Mouse (Mus musculus): ENCODE results near the gene Aldh5a1. TPM values are rescaled to one million over a fixed set of nuclear protein-coding genes. Genes with fewer than 3 reads are reported as not detected.

Gene Aldh5a1
- polyA plus RNA-seq, 1 experiment from 2014 or later: 8.1 TPM

DNA sequence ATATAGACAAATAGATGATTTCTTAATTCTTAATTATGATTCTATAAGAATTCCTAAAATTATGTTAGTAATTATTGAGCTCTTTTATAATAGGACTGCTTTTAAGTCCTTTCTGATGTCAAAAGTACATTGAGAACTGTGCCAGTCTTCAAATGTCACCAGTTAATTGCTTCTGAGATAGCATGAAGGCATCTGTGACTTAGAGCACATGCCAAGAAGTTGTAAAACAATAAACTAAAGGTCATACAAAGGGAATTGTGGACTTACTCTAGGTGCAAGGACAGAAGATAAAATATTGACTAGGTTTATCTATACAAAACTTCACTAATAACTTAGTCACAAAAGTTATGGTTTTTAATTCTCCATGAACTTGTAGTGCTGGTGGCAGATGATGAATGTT is 78.3 kb downstream of the Aldh5a1 start:
- Histone ChIP-seq H3K4me2 (replicated peaks) (no peak overlapping the region), H3K27me3 (no peaks in the 10 kb centered on the region)

More for the DNA sequence above, 78.3 kb downstream of the Aldh5a1 start:
- Histone ChIP-seq H3K9ac (replicated peaks) (no peak overlapping the region), H3K36me3 (no peaks in the 10 kb centered on the region), H3K27ac (replicated peaks) (no peak overlapping the region), H3K9me3 (no peaks in the 10 kb centered on the region), H3K4me3 (no peak overlapping the region), H3K4me1 (no peaks in the 10 kb centered on the region)
- ATAC-seq (replicated peaks): no peak

Other genes starting within 250 kb of the Aldh5a1 start
- gene Armh2, start 196.4 kb downstream of the Aldh5a1 start, polyA plus RNA-seq (2015; fragmentation: Nextera tagmentation; extraction: Ambion mirVana): not detected in 2 replicates
- 41.1 and 50.3 TPM in 2 replicates for gene Gmnn, start 175.7 kb downstream of the Aldh5a1 start, polyA plus RNA-seq (2015; fragmentation: Nextera tagmentation; extraction: Ambion mirVana)
- 29.0 and 30.8 TPM in 2 replicates for gene BC005537, start 136.0 kb downstream of the Aldh5a1 start, polyA plus RNA-seq (2015; fragmentation: Nextera tagmentation; extraction: Ambion mirVana)
- 58.8 and 60.0 TPM in 2 replicates for gene Acot13, start 106.1 kb downstream of the Aldh5a1 start, polyA plus RNA-seq (2015; fragmentation: Nextera tagmentation; extraction: Ambion mirVana)
- gene Tdp2, start 106.0 kb downstream of the Aldh5a1 start, polyA plus RNA-seq (2015; fragmentation: Nextera tagmentation; extraction: Ambion mirVana): 46.5 and 48.9 TPM in 2 replicates
- gene D130043K22Rik, start 92.5 kb downstream of the Aldh5a1 start, polyA plus RNA-seq (2015; fragmentation: Nextera tagmentation; extraction: Ambion mirVana): 2.9 and 3.2 TPM in 2 replicates
- 0.63 and 1.5 TPM in 2 replicates for gene Gpld1, start 5.5 kb upstream of the Aldh5a1 start, polyA plus RNA-seq (2015; fragmentation: Nextera tagmentation; extraction: Ambion mirVana)
- gene Mrs2, start 82.7 kb upstream of the Aldh5a1 start, polyA plus RNA-seq (2015; fragmentation: Nextera tagmentation; extraction: Ambion mirVana): 15.8 and 17.6 TPM in 2 replicates
- 1.4 and 1.8 TPM in 2 replicates for gene Dcdc2a, start 118.3 kb upstream of the Aldh5a1 start, polyA plus RNA-seq (2015; fragmentation: Nextera tagmentation; extraction: Ambion mirVana)

Measured in forebrain, embryonic 15.5 days (tissue).